Mouse (Mus musculus): Measurements from ENCODE around the gene Palld.

DNA sequence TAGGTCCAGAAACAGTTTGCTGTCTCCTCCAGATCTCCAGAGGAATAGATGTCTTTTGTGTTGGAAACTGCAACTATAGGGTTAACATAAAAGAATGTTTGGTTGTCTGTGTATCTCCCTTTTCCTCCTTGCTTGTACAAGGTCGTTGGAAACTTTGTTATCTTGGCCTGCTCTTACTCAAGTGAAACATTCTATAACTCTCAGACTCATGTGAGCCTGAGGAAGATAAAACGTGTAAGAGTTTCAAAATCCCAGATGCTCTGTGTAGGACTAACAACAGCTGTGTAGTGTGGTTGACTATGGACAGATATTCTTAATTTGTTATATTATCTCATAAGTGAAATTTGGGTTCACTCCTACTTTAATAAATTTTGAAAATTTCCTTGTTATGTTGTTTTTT lies 30.8 kb upstream of the Palld start:
- TF ChIP-seq ETS1 (conservative IDR thresholded peaks at IDR 0.05; ENCODE audit: low read depth, low read length) (no peak), CTCF (conservative IDR thresholded peaks at IDR 0.05 in 1 of 2, IDR thresholded peaks at IDR 0.05 in 1 of 2; ENCODE audit: low read depth in 2 of 2, low read length in 2 of 2) (no peak), RAD21 (IDR thresholded peaks at IDR 0.05; ENCODE audit: low read depth, low read length) (no peak)
